Mouse (Mus musculus): Measurements from ENCODE around the gene Dip2b. TPM values are rescaled to one million over a fixed set of nuclear protein-coding genes. Genes with fewer than 3 reads are reported as not detected.

Dip2b gene
- polyA plus RNA-seq, 1 experiment from 2014 or later, result 5.0 TPM

- no peak overlapping the region for H3K4me2 ChIP-seq (replicated peaks; ENCODE audit: low read depth)
- H3K36me3 ChIP-seq (ENCODE audit: control insufficient read depth, insufficient read depth), result peaks cover 50% of the 10 kb centered on the region
- no peaks in the 10 kb centered on the region for H3K4me1 ChIP-seq (replicated peaks; ENCODE audit: control insufficient read depth, insufficient read depth, low read length)
- 92% methylated on average over 9 of the region's 9 CpGs for WGBS
- H3K9ac ChIP-seq (ENCODE audit: low read depth, low read length), result no peak overlapping the region
- H3K4me3 ChIP-seq (ENCODE audit: low read depth, low read length), result no peak overlapping the region
- no peaks in the 10 kb centered on the region for H3K9me3 ChIP-seq (ENCODE audit: control insufficient read depth)
- H3K27me3 ChIP-seq (replicated peaks; ENCODE audit: control insufficient read depth, insufficient read depth, low read length), result no peaks in the 10 kb centered on the region
- no peak for TF ChIP-seq CTCF (IDR thresholded peaks at IDR 0.05; ENCODE audit: low read depth)
- H3K27ac ChIP-seq (ENCODE audit: low read depth, low read length), result no peak overlapping the region
- no peak for ATAC-seq
Observed at GRCm38 (mm10) chr15:100216173-100216572, 177.7 kb downstream of the Dip2b start.

DNA sequence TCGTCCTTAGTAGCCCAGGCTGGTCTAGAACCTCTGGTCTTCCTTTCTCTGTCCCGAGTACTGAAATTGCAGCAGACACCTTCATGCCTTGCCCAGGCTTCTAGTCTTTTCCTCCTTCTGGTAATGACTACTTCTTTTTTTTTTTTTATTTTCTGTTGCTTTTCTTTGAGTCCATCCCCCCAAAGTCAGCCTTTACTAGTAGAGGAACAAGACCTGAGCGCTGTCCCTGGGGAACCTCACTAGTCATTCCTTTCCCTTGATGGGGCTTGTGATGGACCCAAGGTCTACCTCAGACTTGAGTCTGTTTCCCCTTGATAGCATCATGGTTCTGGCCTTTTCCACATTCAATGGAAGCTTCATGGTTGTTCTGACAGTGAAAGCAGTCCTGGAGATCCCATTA is 179.6 kb downstream of the Dip2b start:
- no peak for ATAC-seq

DNA sequence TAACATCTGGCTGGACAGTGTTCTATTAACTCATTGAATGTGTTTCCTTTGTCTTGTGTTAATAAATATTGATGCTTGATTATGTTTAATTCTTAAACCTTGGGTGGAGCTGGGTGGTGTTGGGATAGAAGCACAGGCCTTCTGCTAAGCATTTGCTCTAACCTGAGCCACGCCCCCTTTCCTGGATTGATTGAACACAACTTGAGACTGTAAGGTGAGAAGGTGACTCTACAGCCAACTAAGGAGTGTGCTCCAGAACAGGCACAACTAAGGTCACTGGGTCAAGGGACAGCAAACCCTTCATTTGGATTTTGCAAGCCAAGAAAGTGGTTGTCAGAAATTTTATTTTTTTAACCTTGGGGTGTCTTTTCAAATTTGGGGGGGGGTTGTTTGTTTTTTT is 180.9 kb downstream of the Dip2b start:
- Histone ChIP-seq H3K27me3 (replicated peaks; ENCODE audit: control insufficient read depth, insufficient read depth, low read length) (no peaks in the 10 kb centered on the region), H3K9ac (ENCODE audit: low read depth, low read length) (no peak overlapping the region), H3K9me3 (ENCODE audit: control insufficient read depth) (0 out of 2 replicates have a peak, but pooled peaks cover 5% of the 10 kb centered on the region), H3K4me1 (replicated peaks; ENCODE audit: control insufficient read depth, insufficient read depth, low read length) (no peaks in the 10 kb centered on the region), H3K4me3 (ENCODE audit: low read depth, low read length) (no peak overlapping the region), H3K4me2 (replicated peaks; ENCODE audit: low read depth) (no peak overlapping the region), H3K27ac (ENCODE audit: low read depth, low read length) (no peak overlapping the region), H3K36me3 (ENCODE audit: control insufficient read depth, insufficient read depth) (peaks cover 20% of the 10 kb centered on the region)
- whole genome bisulfite sequencing, result 55% methylated on average over 1 of the region's 1 CpGs
- ATAC-seq, result no peak
- TF ChIP-seq CTCF (IDR thresholded peaks at IDR 0.05; ENCODE audit: low read depth), result no peak

More for the DNA sequence above, 179.6 kb downstream of the Dip2b start:
- H3K27me3 ChIP-seq (replicated peaks; ENCODE audit: control insufficient read depth, insufficient read depth, low read length), result no peaks in the 10 kb centered on the region
- H3K4me1 ChIP-seq (replicated peaks; ENCODE audit: control insufficient read depth, insufficient read depth, low read length), result no peaks in the 10 kb centered on the region
- H3K27ac ChIP-seq (ENCODE audit: low read depth, low read length), result no peak overlapping the region
- H3K4me3 ChIP-seq (ENCODE audit: low read depth, low read length), result no peak overlapping the region
- H3K4me2 ChIP-seq (replicated peaks; ENCODE audit: low read depth), result no peak overlapping the region
- peaks cover 33% of the 10 kb centered on the region for H3K36me3 ChIP-seq (ENCODE audit: control insufficient read depth, insufficient read depth)
- WGBS, result 92% methylated on average over 3 of the region's 3 CpGs
- 0 out of 2 replicates have a peak, but pooled peaks cover 5% of the 10 kb centered on the region for H3K9me3 ChIP-seq (ENCODE audit: control insufficient read depth)
- no peak for TF ChIP-seq CTCF (IDR thresholded peaks at IDR 0.05; ENCODE audit: low read depth)
- no peak overlapping the region for H3K9ac ChIP-seq (ENCODE audit: low read depth, low read length)

- ATAC-seq, result no peak
- no peak for TF ChIP-seq CTCF (IDR thresholded peaks at IDR 0.05; ENCODE audit: low read depth)
- Histone ChIP-seq H3K36me3 (ENCODE audit: control insufficient read depth, insufficient read depth) (peaks cover 4% of the 10 kb centered on the region), H3K4me3 (ENCODE audit: low read depth, low read length) (no peak overlapping the region), H3K9me3 (ENCODE audit: control insufficient read depth) (0 out of 2 replicates have a peak, but pooled peaks cover 5% of the 10 kb centered on the region), H3K27me3 (replicated peaks; ENCODE audit: control insufficient read depth, insufficient read depth, low read length) (no peaks in the 10 kb centered on the region), H3K4me2 (replicated peaks; ENCODE audit: low read depth) (no peak overlapping the region), H3K4me1 (replicated peaks; ENCODE audit: control insufficient read depth, insufficient read depth, low read length) (no peaks in the 10 kb centered on the region), H3K27ac (ENCODE audit: low read depth, low read length) (no peak overlapping the region), H3K9ac (ENCODE audit: low read depth, low read length) (no peak overlapping the region)
- WGBS, result 69% methylated on average over 7 of the region's 7 CpGs
Observed at GRCm38 (mm10) chr15:100220916-100221315, 182.5 kb downstream of the Dip2b start.

DNA sequence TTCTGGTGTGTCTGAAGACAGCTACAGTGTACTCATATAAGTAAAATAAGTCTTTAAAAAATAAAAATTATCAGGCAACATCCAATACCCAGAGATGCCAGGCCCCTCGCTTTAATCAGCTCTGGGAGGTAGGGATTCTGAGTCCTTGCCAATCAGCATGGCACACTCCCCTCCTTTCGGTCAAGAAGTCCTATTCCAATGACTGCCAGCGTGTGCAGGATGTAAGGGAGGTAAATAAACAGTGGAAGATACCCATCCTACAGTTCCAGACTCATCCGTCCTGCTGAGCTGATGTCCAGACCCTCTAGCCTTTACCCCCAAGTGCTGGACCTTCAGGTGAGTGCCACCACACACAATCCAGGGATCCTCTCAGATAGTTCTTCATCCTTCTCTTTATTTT is 186.9 kb downstream of the Dip2b start:
- no peak for ATAC-seq
- Histone ChIP-seq H3K27me3 (replicated peaks; ENCODE audit: control insufficient read depth, insufficient read depth, low read length) (no peaks in the 10 kb centered on the region), H3K9me3 (ENCODE audit: control insufficient read depth) (0 out of 2 replicates have a peak, but pooled peaks cover 5% of the 10 kb centered on the region), H3K9ac (ENCODE audit: low read depth, low read length) (no peak overlapping the region), H3K4me3 (ENCODE audit: low read depth, low read length) (no peak overlapping the region), H3K4me2 (replicated peaks; ENCODE audit: low read depth) (no peak overlapping the region), H3K27ac (ENCODE audit: low read depth, low read length) (no peak overlapping the region), H3K4me1 (replicated peaks; ENCODE audit: control insufficient read depth, insufficient read depth, low read length) (peaks cover 8% of the 10 kb centered on the region; the same call in 1 of the 2 replicates), H3K36me3 (ENCODE audit: control insufficient read depth, insufficient read depth) (no peaks in the 10 kb centered on the region)
- 93% methylated on average over 4 of the region's 4 CpGs for WGBS
- TF ChIP-seq CTCF (IDR thresholded peaks at IDR 0.05; ENCODE audit: low read depth), result no peak

- Histone ChIP-seq H3K4me3 (ENCODE audit: low read depth, low read length) (no peak overlapping the region), H3K36me3 (ENCODE audit: control insufficient read depth, insufficient read depth) (no peaks in the 10 kb centered on the region), H3K4me1 (replicated peaks; ENCODE audit: control insufficient read depth, insufficient read depth, low read length) (peaks cover 8% of the 10 kb centered on the region; the same call in 1 of the 2 replicates), H3K27ac (ENCODE audit: low read depth, low read length) (no peak overlapping the region), H3K9me3 (ENCODE audit: control insufficient read depth) (0 out of 2 replicates have a peak, but pooled peaks cover 5% of the 10 kb centered on the region), H3K9ac (ENCODE audit: low read depth, low read length) (no peak overlapping the region), H3K4me2 (replicated peaks; ENCODE audit: low read depth) (no peak overlapping the region), H3K27me3 (replicated peaks; ENCODE audit: control insufficient read depth, insufficient read depth, low read length) (no peaks in the 10 kb centered on the region)
- 89% methylated on average over 1 of the region's 1 CpGs for WGBS
- TF ChIP-seq CTCF (IDR thresholded peaks at IDR 0.05; ENCODE audit: low read depth), result no peak
- ATAC-seq, result no peak
Observed at GRCm38 (mm10) chr15:100225891-100226290, 187.4 kb downstream of the Dip2b start.

Data from intestine, postnatal 0 days (tissue).